Comparison of ENCODE assay signal across 7 mouse cellular contexts in genomic region chr4:135921257-135922120, GRCm38 (mm10). TPM values are rescaled to one million over a fixed set of nuclear protein-coding genes. Genes with fewer than 3 reads are reported as not detected.
DNase-seq lines count a peak whose midpoint lies in the region; ATAC-seq and TF ChIP-seq lines count a peak whose summit lies in the region.

No protein-coding gene starts in this region.

- no peaks in the 10 kb centered on the region for H3K27me3 ChIP-seq in hindbrain, embryonic 16.5 days (replicated peaks; ENCODE audit: control insufficient read depth, insufficient read depth, low read length)
- no peaks in the 10 kb centered on the region for H3K27me3 ChIP-seq in liver, postnatal 0 days (ENCODE audit: insufficient read depth, low read length)
- no peaks in the 10 kb centered on the region for H3K27me3 ChIP-seq in stomach, embryonic 16.5 days (ENCODE audit: control insufficient read depth, insufficient read depth, low read length)

- peaks cover 6% of the 10 kb centered on the region; the same call in 1 of the 2 replicates for H3K36me3 ChIP-seq in hindbrain, embryonic 16.5 days (ENCODE audit: control insufficient read depth, insufficient read depth, low read length)
- peaks cover 25% of the 10 kb centered on the region for H3K36me3 ChIP-seq in liver, postnatal 0 days (replicated peaks; ENCODE audit: insufficient read depth, low read length)
- peaks cover 3% of the 10 kb centered on the region; the same call in 1 of the 2 replicates for H3K36me3 ChIP-seq in stomach, embryonic 16.5 days (ENCODE audit: control insufficient read depth, insufficient read depth, low read length)

- TF ChIP-seq POLR2A in embryonic fibroblast, embryonic 13.5 days (IDR thresholded peaks at IDR 0.05; ENCODE audit: low read depth, low read length): no peak

- peak overlapping the region; percentile 95 for H3K4me3 ChIP-seq in embryonic fibroblast, embryonic 13.5 days (ENCODE audit: insufficient read depth, low read length)
- H3K4me3 ChIP-seq in hindbrain, embryonic 16.5 days (ENCODE audit: low read length): peak overlapping the region; percentile 80
- peak overlapping the region; percentile 82 for H3K4me3 ChIP-seq in liver, postnatal 0 days (ENCODE audit: low read depth, low read length)
- peak overlapping the region; percentile 80 for H3K4me3 ChIP-seq in stomach, embryonic 16.5 days (replicated peaks; ENCODE audit: low read length)

- DNase-seq in thymus, postnatal 25 days: peak; percentile 25
- DNase-seq in thymus, postnatal 4 days: no peak
- no peak for DNase-seq in liver, postnatal 0 days
- DNase-seq in ovary, adult 18-20 months (ENCODE audit: low spot score): no peak

- H3K4me2 ChIP-seq in hindbrain, embryonic 16.5 days (ENCODE audit: low read length): peak overlapping the region; percentile 83
- peak overlapping the region; percentile 99 for H3K4me2 ChIP-seq in liver, postnatal 0 days (ENCODE audit: low read depth, low read length)
- peak overlapping the region; percentile 81 for H3K4me2 ChIP-seq in stomach, embryonic 16.5 days (ENCODE audit: low read depth, low read length)

- no peaks in the 10 kb centered on the region for H3K9me3 ChIP-seq in hindbrain, embryonic 16.5 days (ENCODE audit: control insufficient read depth, low read length)
- no peaks in the 10 kb centered on the region for H3K9me3 ChIP-seq in liver, postnatal 0 days (ENCODE audit: low read length)
- H3K9me3 ChIP-seq in stomach, embryonic 16.5 days (replicated peaks; ENCODE audit: control insufficient read depth, low read length): no peaks in the 10 kb centered on the region

- 0 out of 2 replicates have a peak, but pooled peaks cover 3% of the 10 kb centered on the region for H3K4me1 ChIP-seq in embryonic fibroblast, embryonic 13.5 days (ENCODE audit: control insufficient read depth, insufficient read depth, low read length)
- H3K4me1 ChIP-seq in hindbrain, embryonic 16.5 days (ENCODE audit: control insufficient read depth, insufficient read depth, low read depth, low read length): peaks cover 7% of the 10 kb centered on the region
- peaks cover 15% of the 10 kb centered on the region for H3K4me1 ChIP-seq in liver, postnatal 0 days (ENCODE audit: insufficient read depth)
- H3K4me1 ChIP-seq in stomach, embryonic 16.5 days (ENCODE audit: control insufficient read depth, insufficient read depth, low read length): peaks cover 6% of the 10 kb centered on the region

- no peak for TF ChIP-seq EP300 in liver, postnatal 0 days (IDR thresholded peaks at IDR 0.05; ENCODE audit: low read depth)

- no peak for TF ChIP-seq CTCF in embryonic fibroblast, embryonic 13.5 days (IDR thresholded peaks at IDR 0.05; ENCODE audit: borderline replicate concordance, insufficient read depth, low read length)
- no peak for TF ChIP-seq CTCF in liver, postnatal 0 days (IDR thresholded peaks at IDR 0.05; ENCODE audit: low read depth)

- H3K9ac ChIP-seq in hindbrain, embryonic 16.5 days (ENCODE audit: low read depth, low read length): peak overlapping the region; percentile 82
- peak overlapping the region; percentile 80 for H3K9ac ChIP-seq in liver, postnatal 0 days (replicated peaks)
- H3K9ac ChIP-seq in stomach, embryonic 16.5 days (ENCODE audit: low read length): peak overlapping the region; percentile 79

- no peak overlapping the region for H3K27ac ChIP-seq in embryonic fibroblast, embryonic 13.5 days (ENCODE audit: insufficient read depth, low read length)
- H3K27ac ChIP-seq in hindbrain, embryonic 16.5 days (ENCODE audit: low read depth, low read length): peak overlapping the region; percentile 80
- peak overlapping the region; percentile 64 for H3K27ac ChIP-seq in liver, postnatal 0 days (ENCODE audit: low read depth)
- H3K27ac ChIP-seq in stomach, embryonic 16.5 days (ENCODE audit: low read length): peak overlapping the region; percentile 73

- no peak for ATAC-seq in hindbrain, embryonic 16.5 days
- ATAC-seq in liver, postnatal 0 days: no peak
- ATAC-seq in stomach, embryonic 16.5 days (ENCODE audit: insufficient read depth, low FRiP score): 0 out of 2 replicates have a peak, but pooled peaks have one; percentile 4

- 4% methylated on average over 26 of the region's 26 CpGs for WGBS in hindbrain, embryonic 16.5 days
- WGBS in liver, postnatal 0 days (ENCODE audit: insufficient replicate concordance): 5% methylated on average over 26 of the region's 26 CpGs
- WGBS in stomach, embryonic 16.5 days: 2% methylated on average over 26 of the region's 26 CpGs

RNA-seq across cellular contexts. Expression of gene Fuca1, which starts 1.0 kb away (rescaled TPM):
- polyA plus RNA-seq in embryonic fibroblast, embryonic 13.5 days (2011; ENCODE audit: insufficient read length, low read depth, missing spikeins): 90.2 and 92.2 TPM in 2 replicates
- 74.1 and 78.4 TPM in 2 replicates for polyA plus RNA-seq in hindbrain, embryonic 16.5 days (2015; fragmentation: Nextera tagmentation; extraction: Ambion mirVana)
- 45.2 and 50.7 TPM in 2 replicates for polyA plus RNA-seq in liver, postnatal 0 days (2015; fragmentation: Nextera tagmentation; extraction: Ambion mirVana)
- polyA plus RNA-seq in stomach, embryonic 16.5 days (2015; fragmentation: Nextera tagmentation; extraction: Ambion mirVana): 98.9 and 132 TPM in 2 replicates

RNA-seq across cellular contexts. Expression of gene Hmgcl, which starts 24.8 kb away (rescaled TPM):
- 19.5 and 24.1 TPM in 2 replicates for polyA plus RNA-seq in embryonic fibroblast, embryonic 13.5 days (2011; ENCODE audit: insufficient read length, low read depth, missing spikeins)
- polyA plus RNA-seq in hindbrain, embryonic 16.5 days (2015; fragmentation: Nextera tagmentation; extraction: Ambion mirVana): 64.7 and 66.8 TPM in 2 replicates
- polyA plus RNA-seq in liver, postnatal 0 days (2015; fragmentation: Nextera tagmentation; extraction: Ambion mirVana): 351 and 364 TPM in 2 replicates
- 97.5 and 107 TPM in 2 replicates for polyA plus RNA-seq in stomach, embryonic 16.5 days (2015; fragmentation: Nextera tagmentation; extraction: Ambion mirVana)

RNA-seq across cellular contexts. Expression of gene Cnr2, which starts 26.3 kb away (rescaled TPM):
- not detected in 2 replicates for polyA plus RNA-seq in embryonic fibroblast, embryonic 13.5 days (2011; ENCODE audit: insufficient read length, low read depth, missing spikeins)
- polyA plus RNA-seq in hindbrain, embryonic 16.5 days (2015; fragmentation: Nextera tagmentation; extraction: Ambion mirVana): 0.09 and 0.10 TPM in 2 replicates
- 2.5 and 2.6 TPM in 2 replicates for polyA plus RNA-seq in liver, postnatal 0 days (2015; fragmentation: Nextera tagmentation; extraction: Ambion mirVana)
- 0.59 and 0.90 TPM in 2 replicates for polyA plus RNA-seq in stomach, embryonic 16.5 days (2015; fragmentation: Nextera tagmentation; extraction: Ambion mirVana)

RNA-seq across cellular contexts. Expression of gene Gale, which starts 42.0 kb away (rescaled TPM):
- 12.7 and 18.0 TPM in 2 replicates for polyA plus RNA-seq in embryonic fibroblast, embryonic 13.5 days (2011; ENCODE audit: insufficient read length, low read depth, missing spikeins)
- 49.4 and 50.1 TPM in 2 replicates for polyA plus RNA-seq in hindbrain, embryonic 16.5 days (2015; fragmentation: Nextera tagmentation; extraction: Ambion mirVana)
- polyA plus RNA-seq in liver, postnatal 0 days (2015; fragmentation: Nextera tagmentation; extraction: Ambion mirVana): 82.2 and 96.5 TPM in 2 replicates
- polyA plus RNA-seq in stomach, embryonic 16.5 days (2015; fragmentation: Nextera tagmentation; extraction: Ambion mirVana): 109 and 136 TPM in 2 replicates

RNA-seq across cellular contexts. Expression of gene Pnrc2, which starts 47.8 kb away (rescaled TPM):
- polyA plus RNA-seq in embryonic fibroblast, embryonic 13.5 days (2011; ENCODE audit: insufficient read length, low read depth, missing spikeins): 127 and 164 TPM in 2 replicates
- 98.2 and 103 TPM in 2 replicates for polyA plus RNA-seq in hindbrain, embryonic 16.5 days (2015; fragmentation: Nextera tagmentation; extraction: Ambion mirVana)
- 53.2 and 55.2 TPM in 2 replicates for polyA plus RNA-seq in liver, postnatal 0 days (2015; fragmentation: Nextera tagmentation; extraction: Ambion mirVana)
- polyA plus RNA-seq in stomach, embryonic 16.5 days (2015; fragmentation: Nextera tagmentation; extraction: Ambion mirVana): 168 and 169 TPM in 2 replicates
